Mouse (Mus musculus): ENCODE results near the gene Prkn. TPM values are rescaled to one million over a fixed set of nuclear protein-coding genes. Genes with fewer than 3 reads are reported as not detected.

Gene Prkn
- polyA plus RNA-seq, 1 experiment from 2014 or later = 3.2 TPM

- Histone ChIP-seq H3K27ac (no peak overlapping the region), H3K79me2 (ENCODE audit: inconsistent target) (no peaks in the 10 kb centered on the region), H3K4me3 (ENCODE audit: inconsistent target) (no peak overlapping the region), H3K36me3 (ENCODE audit: inconsistent target) (no peaks in the 10 kb centered on the region)
- 95% methylated on average over 1 of the region's 1 CpGs for WGBS (ENCODE audit: missing documents)
Observed at GRCm38 (mm10) chr17:12094016-12094415, 1253.8 kb downstream of the Prkn start.

DNA sequence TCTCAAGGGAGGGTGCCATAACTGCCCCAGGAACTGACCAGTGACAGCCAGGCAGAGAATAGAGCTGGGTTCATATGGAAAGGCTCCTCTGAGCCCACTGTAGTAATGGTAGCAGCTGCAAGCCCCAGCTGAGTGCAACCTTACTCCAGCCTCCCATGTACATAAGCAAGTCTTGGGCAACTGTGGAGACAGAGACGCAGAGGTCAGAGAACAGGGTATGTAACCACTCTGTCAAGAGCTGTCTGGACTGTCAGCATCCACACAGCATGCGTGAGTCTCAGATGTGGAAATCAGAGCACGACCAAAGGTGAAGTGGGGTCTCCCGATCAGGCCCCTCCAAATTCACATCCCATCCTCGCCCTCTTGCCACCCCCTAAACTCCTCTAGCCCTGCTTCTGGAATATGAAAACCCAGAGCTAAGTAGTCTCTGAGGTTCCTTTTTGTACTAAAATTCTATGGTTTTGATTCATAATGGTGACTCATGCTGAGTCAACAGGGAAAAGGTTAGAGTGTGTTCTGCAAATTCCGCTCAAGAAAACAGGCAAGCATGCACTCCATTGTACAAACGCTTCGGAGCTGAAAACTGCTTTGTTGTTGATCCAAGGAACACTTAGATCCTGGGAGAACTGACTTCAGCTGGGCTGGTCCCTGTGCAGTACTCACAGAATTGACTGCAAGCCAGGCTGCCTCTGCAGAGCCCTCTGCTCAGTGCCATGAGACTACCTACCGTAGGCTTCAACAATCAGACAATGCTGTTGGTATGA lies 1254.8 kb downstream of the Prkn start:
- H3K79me2 ChIP-seq (ENCODE audit: inconsistent target) = no peaks in the 10 kb centered on the region
- WGBS (ENCODE audit: missing documents) = 82% methylated on average over 9 of the region's 9 CpGs
- no peak overlapping the region for H3K4me3 ChIP-seq (ENCODE audit: inconsistent target)
- H3K27ac ChIP-seq = peak overlapping the region; percentile 5; the same call in 1 of the 2 replicates
- no peaks in the 10 kb centered on the region for H3K36me3 ChIP-seq (ENCODE audit: inconsistent target)

DNA sequence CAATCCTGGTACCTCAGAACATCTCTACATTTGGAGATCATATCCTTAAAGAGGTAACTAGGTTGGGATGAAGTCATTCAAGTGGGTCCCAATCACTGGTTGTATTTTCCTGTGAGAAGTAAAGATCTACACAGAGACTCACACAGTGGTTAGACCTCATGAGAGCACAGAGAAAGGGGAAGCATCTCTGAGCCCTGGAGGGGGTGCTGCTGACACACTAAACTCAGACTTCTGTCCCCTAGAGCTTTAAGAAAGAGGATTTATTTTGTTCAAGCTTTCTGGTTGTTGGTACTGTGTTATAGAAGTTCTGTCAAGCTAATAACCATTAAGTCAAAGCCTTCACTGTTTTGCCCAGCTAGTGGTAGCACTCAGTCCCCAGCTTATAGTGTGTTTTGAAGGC lies 1259.2 kb downstream of the Prkn start:
- Histone ChIP-seq H3K27ac (no peak overlapping the region), H3K36me3 (ENCODE audit: inconsistent target) (no peaks in the 10 kb centered on the region), H3K79me2 (ENCODE audit: inconsistent target) (no peaks in the 10 kb centered on the region), H3K4me3 (ENCODE audit: inconsistent target) (no peak overlapping the region)

- no peaks in the 10 kb centered on the region for H3K79me2 ChIP-seq (ENCODE audit: inconsistent target)
- WGBS (ENCODE audit: missing documents) = 94% methylated on average over 10 of the region's 10 CpGs
- no peak overlapping the region for H3K27ac ChIP-seq
- no peak overlapping the region for H3K4me3 ChIP-seq (ENCODE audit: inconsistent target)
- H3K36me3 ChIP-seq (ENCODE audit: inconsistent target) = no peaks in the 10 kb centered on the region
Observed at GRCm38 (mm10) chr17:12102326-12102725, 1262.1 kb downstream of the Prkn start.

GRCm38 (mm10) chr17:12103781-12104180 lies 1263.6 kb downstream of the Prkn start:
- no peak overlapping the region for H3K4me3 ChIP-seq (ENCODE audit: inconsistent target)
- no peaks in the 10 kb centered on the region for H3K36me3 ChIP-seq (ENCODE audit: inconsistent target)
- H3K27ac ChIP-seq = no peak overlapping the region
- 90% methylated on average over 6 of the region's 6 CpGs for WGBS (ENCODE audit: missing documents)
- H3K79me2 ChIP-seq (ENCODE audit: inconsistent target) = no peaks in the 10 kb centered on the region

DNA sequence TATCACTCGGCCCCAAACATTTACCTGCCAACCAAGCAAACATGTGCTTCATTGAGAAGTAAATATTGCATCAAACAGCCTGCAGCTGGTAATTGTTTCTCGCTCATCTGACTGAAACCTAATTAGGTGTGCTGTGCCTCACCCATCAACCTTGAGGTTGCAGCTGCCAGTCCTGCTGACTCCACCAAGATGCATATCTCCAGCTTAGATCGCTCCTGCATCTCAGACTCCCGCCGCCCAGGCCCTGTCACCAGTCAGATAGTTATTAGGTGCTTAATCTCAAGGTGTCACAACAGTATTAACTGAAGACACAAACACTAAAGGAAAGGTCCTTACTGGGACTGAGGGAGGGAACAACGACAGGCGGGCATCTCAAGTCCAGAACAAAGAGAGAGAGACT lies 1264.1 kb downstream of the Prkn start:
- Histone ChIP-seq H3K4me3 (ENCODE audit: inconsistent target) (no peak overlapping the region), H3K36me3 (ENCODE audit: inconsistent target) (no peaks in the 10 kb centered on the region), H3K79me2 (ENCODE audit: inconsistent target) (no peaks in the 10 kb centered on the region), H3K27ac (no peak overlapping the region)
- 96% methylated on average over 7 of the region's 7 CpGs for whole genome bisulfite sequencing (ENCODE audit: missing documents)

DNA sequence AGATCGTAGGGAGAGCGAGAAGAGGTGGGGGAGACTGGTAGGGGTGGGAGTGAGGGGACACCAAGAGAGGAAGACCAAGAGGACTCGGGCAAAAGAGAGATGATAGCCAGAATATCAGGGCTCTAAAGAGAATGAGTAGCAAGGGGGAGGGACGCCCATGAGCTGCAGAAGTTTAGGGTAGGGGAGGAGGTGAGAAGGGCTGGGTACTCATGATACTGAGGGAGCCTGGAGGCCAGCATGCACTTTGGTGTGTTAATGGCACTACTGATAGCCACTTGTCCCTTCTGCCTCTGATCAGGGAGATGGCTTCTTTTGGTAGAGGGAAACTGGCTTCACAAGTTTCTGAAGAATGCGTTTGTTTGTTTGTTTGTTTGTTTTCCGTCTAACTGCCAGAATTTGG lies 1264.5 kb downstream of the Prkn start:
- H3K79me2 ChIP-seq (ENCODE audit: inconsistent target) = no peaks in the 10 kb centered on the region
- no peak overlapping the region for H3K4me3 ChIP-seq (ENCODE audit: inconsistent target)
- WGBS (ENCODE audit: missing documents) = 93% methylated on average over 4 of the region's 6 CpGs
- no peaks in the 10 kb centered on the region for H3K36me3 ChIP-seq (ENCODE audit: inconsistent target)
- no peak overlapping the region for H3K27ac ChIP-seq

- Histone ChIP-seq H3K79me2 (ENCODE audit: inconsistent target) (no peaks in the 10 kb centered on the region), H3K36me3 (ENCODE audit: inconsistent target) (no peaks in the 10 kb centered on the region), H3K4me3 (ENCODE audit: inconsistent target) (no peak overlapping the region), H3K27ac (no peak overlapping the region)
- 79% methylated on average over 4 of the region's 4 CpGs for WGBS (ENCODE audit: missing documents)
Observed at GRCm38 (mm10) chr17:12106255-12106654, 1266.1 kb downstream of the Prkn start.

Other genes with a start within 250 kb of the Prkn start
- 0.84 to 2.6 TPM (median 1.1 TPM) in 3 replicates for gene Pacrg, start 73 bp upstream of the Prkn start, polyA plus RNA-seq (2018)